Comparison of ENCODE assay signal across 20 mouse cellular contexts in genomic region chr6:115440231-115441006, GRCm38 (mm10).
DNase-seq lines count a peak whose midpoint lies in the region; ATAC-seq lines count a peak whose summit lies in the region.
"Had no signal": no experiment of that assay in that cellular context is flagged by ENCODE, and none has a peak within 500 bp of the region (broad histone marks: within the 10 kb centered on the region; RNA-seq: fewer than 3 reads in every experiment).

No protein-coding gene starts in this region.

- ATAC-seq in CD4-positive, CD25-positive, alpha-beta regulatory T cell, adult 4 months = no peak
- ATAC-seq: forebrain, embryonic 13.5 days had no signal

- DNase-seq in CD4-positive, CD25-positive, alpha-beta regulatory T cell, adult 2 months (ENCODE audit: low read depth, low spot score) = peak; percentile 1
- peak; percentile 62 for DNase-seq in NIH3T3 (ENCODE audit: low read depth)
- DNase-seq in induced T-regulatory cell, adult 2 months (ENCODE audit: low read depth) = peak; percentile 6
- DNase-seq in right cerebral cortex, adult 2 months (ENCODE audit: low spot score in 2 of 2) = no peak
- DNase-seq in right cerebral cortex, postnatal 10 days (ENCODE audit: low spot score in 2 of 2) = no peak
- DNase-seq in testis, postnatal 14 days (ENCODE audit: low spot score) = no peak
- DNase-seq: adrenal gland, postnatal 25 days; cerebellum, adult 2 months; cerebellum, postnatal 14 days; gastrocnemius, postnatal 10 days; heart, postnatal 14 days; kidney, adult 11 months; kidney, postnatal 25 days; liver; lung, adult 2 months; lung, postnatal 10 days; right cerebral cortex, postnatal 14 days; thymus, postnatal 14 days had no signal

Comparison
In these comparisons a context has a peak if more than half of its experiments do, and no peak if none do; other contexts are left out.
1. DNase-seq: peak in CD4-positive, CD25-positive, alpha-beta regulatory T cell, adult 2 months (single experiment), NIH3T3 (single experiment) and induced T-regulatory cell, adult 2 months (single experiment); none in right cerebral cortex, adult 2 months (0 of 2), right cerebral cortex, postnatal 10 days (0 of 2) and testis, postnatal 14 days (single experiment).